Mouse (Mus musculus): ENCODE measurements around the gene Prex1. TPM values are rescaled to one million over a fixed set of nuclear protein-coding genes. Genes with fewer than 3 reads are reported as not detected.

The Prex1 gene
- total RNA-seq, 2 experiments from 2014 or later = 18.2 to 19.4 TPM

DNA sequence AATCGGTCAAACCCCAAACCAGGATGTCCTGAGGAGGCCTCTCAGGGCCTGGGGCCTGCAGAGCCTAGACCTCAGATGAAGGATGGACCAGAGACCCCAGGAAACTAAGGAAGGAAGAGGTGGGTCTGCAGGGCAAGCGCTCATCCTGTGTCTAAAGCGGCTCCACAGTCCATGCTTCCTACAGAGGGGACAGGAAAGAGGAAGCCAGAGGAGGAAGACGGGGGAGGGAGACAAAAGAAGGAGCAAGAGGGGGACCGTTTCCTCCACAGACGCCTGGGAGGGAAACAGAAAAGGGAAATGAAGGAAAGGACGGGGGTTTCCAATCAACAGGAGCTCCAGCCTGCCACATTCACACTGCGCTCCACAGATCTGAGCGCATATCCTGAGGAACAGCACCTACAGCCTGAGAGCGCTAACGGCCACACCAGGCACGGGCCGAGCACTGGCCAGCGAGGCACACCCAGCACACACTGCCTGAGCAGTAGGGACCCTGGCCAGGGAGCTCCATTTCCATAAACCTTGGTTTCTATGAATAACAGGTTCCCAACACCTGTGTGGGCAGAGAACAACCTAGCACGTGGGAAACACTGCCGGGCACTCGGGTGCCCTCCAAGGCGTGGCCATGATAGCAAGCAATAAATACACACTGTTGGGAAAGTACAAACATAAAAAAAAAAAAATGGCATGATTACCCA is 74.5 kb downstream of the Prex1 start:
- no peak for DNase-seq (ENCODE audit: low spot score in 2 of 2)

- DNase-seq (ENCODE audit: low spot score in 2 of 2) = no peak
Observed at GRCm38 (mm10) chr2:166638079-166638800, 75.4 kb downstream of the Prex1 start.

DNA sequence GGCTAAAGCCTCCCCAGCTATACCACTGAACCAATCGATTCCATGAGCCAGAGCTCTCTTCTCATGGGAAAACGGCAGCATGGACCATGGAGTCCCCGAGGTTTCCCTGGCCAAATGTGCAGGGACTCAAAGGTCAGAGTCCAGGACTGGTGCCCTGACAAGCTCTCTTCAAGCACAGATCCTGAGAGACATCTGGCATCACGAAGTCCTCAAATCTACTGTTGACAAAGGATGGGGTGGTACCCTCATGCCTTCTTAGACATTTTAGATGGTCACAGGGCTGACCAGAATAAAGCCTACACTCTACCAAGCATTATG is 76.0 kb downstream of the Prex1 start:
- DNase-seq (ENCODE audit: low spot score in 2 of 2) = no peak

DNA sequence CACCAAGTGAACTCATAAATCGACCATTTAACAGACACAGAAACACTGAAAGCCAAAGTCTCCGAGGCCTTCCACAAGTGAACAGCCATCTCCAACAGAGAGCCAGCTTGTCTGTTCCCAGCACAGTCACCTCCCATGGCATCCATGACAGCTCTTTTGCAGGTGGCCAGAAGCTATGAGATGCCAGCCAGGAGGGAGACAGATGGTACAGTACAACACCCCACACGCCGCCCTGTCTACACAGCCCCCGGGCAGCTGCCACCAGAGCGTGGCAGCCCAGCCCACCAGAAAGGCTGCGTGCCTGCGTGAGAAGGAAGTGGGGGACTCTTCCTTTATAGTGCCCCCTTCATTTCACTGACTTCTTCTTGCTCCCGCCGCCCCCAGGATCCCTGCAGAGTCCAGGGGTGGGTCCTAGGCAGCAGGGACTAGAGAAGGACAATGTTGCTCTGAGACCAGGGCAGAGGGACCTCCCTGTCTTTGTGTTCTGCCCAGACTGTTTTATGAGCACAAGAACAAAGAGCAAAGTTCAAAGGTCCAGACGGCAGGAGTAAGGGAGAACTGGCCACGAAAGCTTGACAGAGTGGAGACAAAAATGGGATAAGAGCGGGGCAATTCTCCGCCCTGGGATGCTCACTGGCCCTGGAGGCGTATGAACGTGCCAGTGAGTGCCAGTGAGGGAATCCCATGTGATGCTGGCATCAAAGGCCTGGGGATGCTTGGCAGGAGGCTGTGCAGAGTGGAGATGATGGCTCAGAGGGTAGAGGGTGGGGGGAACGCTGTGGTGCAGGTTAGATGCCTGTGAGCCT is 76.6 kb downstream of the Prex1 start:
- no peak for DNase-seq (ENCODE audit: low spot score in 2 of 2)

- no peak for DNase-seq (ENCODE audit: low spot score in 2 of 2)
Observed at GRCm38 (mm10) chr2:166635521-166635920, 78.1 kb downstream of the Prex1 start.

GRCm38 (mm10) chr2:166632571-166633361 is 80.9 kb downstream of the Prex1 start:
- DNase-seq (ENCODE audit: low spot score in 2 of 2) = no peak

DNA sequence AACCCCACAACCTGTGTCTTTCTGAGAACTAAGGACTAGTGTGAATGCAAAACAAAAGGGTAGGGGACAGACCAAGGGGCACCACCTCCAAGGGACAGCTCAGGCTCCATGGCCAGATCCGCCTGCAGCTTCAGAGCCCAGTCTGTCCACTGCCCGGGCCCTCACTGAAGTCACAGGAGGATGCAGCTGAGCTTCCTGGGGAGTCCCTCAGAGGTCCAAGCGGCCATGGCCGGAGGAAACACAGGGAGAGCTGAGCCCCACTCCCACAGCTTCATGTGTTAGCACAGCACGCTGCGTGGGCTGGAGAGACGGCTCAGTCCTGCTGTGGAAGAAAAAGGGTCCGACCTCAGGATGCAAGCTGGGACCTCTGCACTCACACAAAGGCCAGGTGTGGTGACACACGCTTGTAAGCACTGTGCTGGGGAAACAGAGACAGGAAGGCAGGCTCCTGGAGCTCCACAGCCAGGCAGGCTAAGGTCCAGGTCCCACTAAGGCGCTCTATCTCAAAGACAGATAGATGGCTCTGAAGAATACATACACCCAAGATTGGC is 81.9 kb downstream of the Prex1 start:
- DNase-seq (ENCODE audit: low spot score in 2 of 2) = no peak

DNA sequence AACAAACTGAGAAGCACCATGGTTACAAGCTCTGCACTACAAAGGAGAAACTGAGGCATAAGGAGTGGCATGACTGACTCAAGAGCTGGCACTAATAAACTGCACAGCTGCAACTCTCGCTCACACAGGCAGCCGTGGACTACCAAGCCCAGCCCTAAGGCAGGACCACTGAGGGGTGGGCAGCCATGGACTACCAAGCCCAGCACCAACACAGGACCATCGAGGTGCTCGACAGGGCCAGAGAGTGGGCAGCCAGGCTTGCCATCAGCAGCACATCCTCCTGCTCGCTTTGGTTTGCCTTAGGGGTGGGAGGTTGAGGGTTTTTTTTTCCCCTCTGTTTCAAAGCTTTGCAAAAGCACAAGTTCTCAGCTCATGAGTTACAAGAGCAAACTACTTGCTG is 82.4 kb downstream of the Prex1 start:
- no peak for DNase-seq (ENCODE audit: low spot score in 2 of 2)

- no peak for DNase-seq (ENCODE audit: low spot score in 2 of 2)
Observed at GRCm38 (mm10) chr2:166629941-166630674, 83.5 kb downstream of the Prex1 start.

- no peak for DNase-seq (ENCODE audit: low spot score in 2 of 2)
Observed at GRCm38 (mm10) chr2:166627578-166627977, 86.1 kb downstream of the Prex1 start.

- DNase-seq (ENCODE audit: low spot score in 2 of 2) = no peak
Observed at GRCm38 (mm10) chr2:166625219-166625618, 88.4 kb downstream of the Prex1 start.

DNA sequence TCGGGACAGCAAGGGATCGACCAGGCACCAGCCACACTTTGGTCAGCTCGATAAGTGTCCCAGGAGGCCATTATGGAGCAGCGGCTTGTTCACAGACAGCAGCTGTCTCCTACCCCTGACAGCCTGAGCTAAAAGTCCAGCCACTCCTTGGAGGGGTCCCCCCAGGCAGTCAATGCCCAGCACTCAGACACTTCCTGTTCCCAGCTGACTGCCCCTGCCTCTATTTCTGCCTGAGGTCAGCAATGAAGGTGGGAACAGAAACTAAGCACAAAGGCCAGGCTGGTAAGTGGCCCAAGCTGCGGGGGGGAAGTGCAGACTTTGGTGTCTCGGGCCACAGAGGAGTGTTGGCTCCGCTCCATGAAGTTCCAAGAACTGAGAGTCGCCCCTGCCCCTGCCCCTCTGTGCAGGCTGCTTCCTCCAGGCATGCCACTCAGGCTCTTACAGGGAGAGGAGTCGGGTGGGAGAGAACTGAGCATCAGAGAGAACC is 90.5 kb downstream of the Prex1 start:
- DNase-seq (ENCODE audit: low spot score in 2 of 2) = no peak

DNA sequence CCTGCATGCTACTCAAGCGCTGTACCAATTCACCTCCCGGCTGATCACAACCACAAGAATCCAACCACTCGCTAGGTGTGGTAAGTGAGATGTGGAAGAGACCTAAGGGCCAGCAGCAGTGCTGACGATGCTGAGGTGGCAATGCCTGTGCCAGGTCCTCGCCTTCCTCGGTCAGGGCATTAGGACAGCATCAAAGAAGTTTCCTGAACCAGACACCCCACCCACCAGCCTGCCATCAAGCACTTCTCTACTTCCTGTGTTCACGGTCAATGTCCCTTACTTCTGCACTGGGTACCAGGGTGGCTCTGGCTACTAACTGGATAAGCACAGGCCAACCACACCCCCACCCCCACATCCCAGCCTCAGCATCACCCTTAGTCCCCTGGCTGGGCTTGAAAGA is 91.0 kb downstream of the Prex1 start:
- no peak for DNase-seq (ENCODE audit: low spot score in 2 of 2)

DNA sequence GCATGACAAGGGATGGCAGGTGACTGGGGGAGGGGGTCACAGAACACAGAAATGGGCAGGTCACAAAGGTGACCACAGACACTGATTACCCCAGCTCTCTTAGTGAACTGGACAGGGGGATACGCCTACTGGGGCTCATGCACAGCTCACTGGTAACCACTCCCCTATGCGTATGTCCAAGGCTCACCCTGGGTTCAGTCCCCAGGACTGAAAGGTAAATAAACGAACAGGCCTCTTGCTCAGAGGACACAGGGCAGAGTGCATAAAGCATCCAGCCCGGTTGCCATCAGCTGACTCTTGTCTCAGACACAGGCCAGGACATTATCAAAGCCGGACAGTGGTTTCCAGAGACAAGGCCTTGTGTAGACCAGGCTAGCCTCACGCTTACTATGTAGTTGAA is 91.6 kb downstream of the Prex1 start:
- no peak for DNase-seq (ENCODE audit: low spot score in 2 of 2)

- no peak for DNase-seq (ENCODE audit: low spot score in 2 of 2)
Observed at GRCm38 (mm10) chr2:166620529-166621466, 92.8 kb downstream of the Prex1 start.

DNA sequence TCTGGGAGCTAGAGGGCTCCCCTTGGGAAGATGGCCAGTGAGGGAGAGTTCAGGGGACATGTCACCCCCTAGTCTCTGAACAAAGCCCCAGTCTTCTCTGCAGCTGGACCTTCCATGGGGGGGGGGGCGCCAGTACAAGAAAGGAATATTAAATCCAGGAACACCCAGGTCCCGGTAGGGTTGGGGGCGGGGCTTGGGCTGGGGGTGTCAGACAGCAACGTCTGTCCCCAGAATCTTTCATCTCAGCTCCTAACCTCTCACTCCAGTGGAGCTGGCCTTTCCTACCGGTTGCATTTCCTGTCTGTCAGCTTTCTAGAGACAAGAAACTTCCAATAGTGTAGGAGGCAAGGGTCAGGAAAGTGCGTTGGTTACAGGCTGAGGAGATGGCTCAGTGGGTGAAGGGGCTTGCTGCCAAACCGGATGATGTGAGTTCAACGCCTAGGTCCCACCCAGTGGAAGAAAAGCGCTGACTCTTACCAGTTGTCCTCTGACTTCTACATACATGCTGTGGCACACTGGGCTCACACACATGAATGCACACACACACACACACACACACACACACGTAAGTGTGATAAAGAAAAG is 93.6 kb downstream of the Prex1 start:
- DNase-seq (ENCODE audit: low spot score in 2 of 2) = no peak

DNA sequence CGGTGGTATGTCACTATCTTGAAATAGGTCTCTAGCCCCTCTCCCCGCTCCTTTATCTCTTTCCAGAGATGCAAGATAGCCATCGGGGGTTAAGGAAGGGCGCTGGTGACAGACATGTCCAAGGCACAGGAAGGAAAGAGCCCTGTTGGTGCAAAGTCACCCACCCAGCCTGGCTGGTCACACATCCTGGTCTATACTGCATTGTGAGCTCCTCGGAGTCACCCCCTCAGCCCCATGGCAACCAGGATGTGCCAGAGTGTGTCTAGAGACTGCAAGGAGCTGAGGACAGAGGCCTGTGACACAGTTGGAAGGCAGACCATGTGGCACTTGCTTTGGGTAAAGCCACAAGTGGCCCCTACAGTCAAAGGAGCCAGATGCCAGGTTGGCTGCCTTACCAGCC is 94.4 kb downstream of the Prex1 start:
- DNase-seq (ENCODE audit: low spot score in 2 of 2) = no peak

DNA sequence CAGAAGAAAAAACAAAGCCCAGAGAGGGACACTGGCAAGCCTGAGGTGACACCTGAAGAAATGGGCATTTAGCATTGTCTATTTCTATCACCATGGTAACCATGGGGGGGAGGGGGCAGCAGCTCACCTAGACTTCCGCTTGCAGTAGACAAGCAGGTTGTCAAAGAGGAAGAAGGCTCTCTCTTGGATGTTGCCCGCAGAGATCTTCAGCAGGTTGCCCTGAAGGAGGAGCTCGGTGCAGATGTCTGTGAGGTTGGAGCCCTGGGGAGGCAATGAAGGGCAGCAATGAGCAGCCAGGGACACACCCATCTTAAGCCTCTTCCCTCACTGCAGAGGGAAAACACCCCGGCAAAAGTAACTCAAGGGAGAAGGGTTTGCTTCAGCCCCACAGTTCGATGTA is 95.9 kb downstream of the Prex1 start:
- DNase-seq (ENCODE audit: low spot score in 2 of 2) = no peak

Measured in gastrocnemius, postnatal 4 days (tissue).